Mouse (Mus musculus) hematopoietic stem cell, adult 5-6 weeks (primary cell): Measurements from ENCODE around the gene Gabrb2. TPM values are rescaled to one million over a fixed set of nuclear protein-coding genes. Genes with fewer than 3 reads are reported as not detected.

ENCODE experiments used
- ATAC-seq, 2 experiments: fragments of 125-278 bp in 1 of 2; replicated peaks in 1 of 2; 2 replicates each; pipeline ENCODE4 v1.8.0; 2016 to 2017; ENCODE audit warnings: inconsistent platforms in 2 of 2, mild to moderate bottlenecking in 2 of 2, moderate number of reproducible peaks in 2 of 2, low read depth in 1 of 2, moderate TSS enrichment in 1 of 2; ENCODE audit not compliant: low FRiP score in 2 of 2, poor library complexity in 2 of 2, severe bottlenecking in 2 of 2, insufficient read depth in 1 of 2, low TSS enrichment in 1 of 2
- total RNA-seq: library from RNA; stranded (forward); fragments of 172-1452, 232-1000 nt; gene quantifications from 2 replicates; pipeline ENCODE4 v1.2.3, GENCODE M21; 2017

Gabrb2 gene
- total RNA-seq, 1 experiment from 2014 or later = not detected

DNA sequence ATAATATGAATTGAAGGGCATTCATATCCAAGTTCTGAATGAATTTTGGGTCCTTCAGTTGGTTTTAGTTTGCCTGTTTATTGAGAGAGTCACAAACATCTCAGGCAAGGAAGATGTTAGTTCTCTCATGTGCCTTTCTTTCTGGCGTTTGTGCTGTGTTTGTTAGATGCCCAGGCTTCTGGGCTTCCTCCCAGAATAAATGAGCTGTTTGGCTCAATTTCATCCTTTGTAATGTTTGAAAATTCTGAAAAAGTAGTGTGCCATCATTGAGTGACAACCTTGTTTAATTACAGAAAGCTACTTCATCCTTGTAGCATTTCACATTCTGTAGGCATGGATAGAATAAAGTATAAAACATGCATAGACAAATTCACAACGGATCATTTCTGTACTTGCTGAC, 85.9 kb downstream of the Gabrb2 start:
- no peak for ATAC-seq

DNA sequence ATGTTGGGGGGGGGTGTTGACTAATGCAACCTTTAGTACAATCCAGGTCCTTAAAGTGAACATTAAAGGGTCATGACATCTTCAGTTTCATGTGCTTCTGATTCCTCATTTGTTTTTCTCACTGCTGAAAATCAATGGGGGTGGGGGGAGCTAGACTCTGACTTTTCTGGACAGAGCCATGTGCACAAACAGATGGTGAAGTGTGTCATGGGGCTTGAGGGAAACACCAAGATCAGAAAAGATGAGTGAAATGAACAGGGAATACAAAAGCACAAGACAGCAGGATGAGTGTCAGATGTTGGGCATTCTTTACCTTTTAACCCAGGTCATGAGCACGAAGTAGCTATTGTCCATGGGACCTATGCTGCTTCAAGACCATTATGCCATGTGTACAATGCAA, 86.4 kb downstream of the Gabrb2 start:
- ATAC-seq = no peak

DNA sequence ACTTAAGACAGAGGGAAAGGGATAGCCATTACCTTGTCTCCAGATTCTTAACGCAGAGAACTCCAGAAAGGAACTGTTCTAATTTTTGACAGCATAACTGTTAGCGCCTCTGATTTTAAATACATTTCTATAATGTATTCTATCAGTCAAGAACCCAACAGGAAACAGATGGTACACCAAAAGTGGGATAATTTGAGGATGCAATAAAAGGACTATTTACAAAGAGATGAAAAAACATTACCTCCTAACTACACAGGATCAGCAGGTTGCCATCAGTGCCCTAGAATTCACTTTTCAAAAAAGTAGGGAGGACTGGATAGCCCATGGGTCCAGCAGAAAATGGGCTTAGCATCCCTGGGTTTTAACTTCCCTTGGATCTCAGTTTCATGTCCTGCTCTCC, 102.4 kb downstream of the Gabrb2 start:
- no peak for ATAC-seq

DNA sequence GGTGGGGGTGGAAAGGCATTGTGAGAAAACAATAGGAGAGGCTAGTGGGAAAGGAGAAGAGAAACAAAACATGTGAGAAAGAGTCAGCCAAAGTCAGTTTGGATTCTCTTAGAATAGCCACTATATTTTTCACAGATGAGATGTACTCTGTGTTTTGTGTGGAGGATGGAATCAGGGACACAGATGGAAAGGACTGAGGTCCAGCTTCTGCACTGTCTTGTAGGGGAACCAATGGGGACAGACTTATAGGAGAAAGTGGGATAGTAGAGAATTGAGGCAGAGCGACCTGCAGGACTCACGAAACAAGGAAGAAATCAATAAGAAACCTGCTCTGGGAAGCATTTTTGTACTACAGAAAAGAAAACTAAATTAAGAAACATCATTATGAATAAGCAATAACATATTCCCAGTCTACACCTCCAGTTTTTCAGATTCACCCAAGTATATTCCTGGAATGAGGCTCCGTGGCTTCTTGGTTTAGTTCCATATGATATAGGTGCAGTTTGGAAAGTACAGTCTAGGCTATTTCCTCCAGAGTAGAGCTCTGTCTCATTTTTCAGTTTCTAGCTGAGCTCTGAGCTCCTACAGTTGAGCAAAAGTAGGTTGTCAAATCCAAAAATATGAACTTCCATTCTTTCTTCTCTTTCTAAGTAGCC, 108.8 kb downstream of the Gabrb2 start:
- no peak for ATAC-seq

DNA sequence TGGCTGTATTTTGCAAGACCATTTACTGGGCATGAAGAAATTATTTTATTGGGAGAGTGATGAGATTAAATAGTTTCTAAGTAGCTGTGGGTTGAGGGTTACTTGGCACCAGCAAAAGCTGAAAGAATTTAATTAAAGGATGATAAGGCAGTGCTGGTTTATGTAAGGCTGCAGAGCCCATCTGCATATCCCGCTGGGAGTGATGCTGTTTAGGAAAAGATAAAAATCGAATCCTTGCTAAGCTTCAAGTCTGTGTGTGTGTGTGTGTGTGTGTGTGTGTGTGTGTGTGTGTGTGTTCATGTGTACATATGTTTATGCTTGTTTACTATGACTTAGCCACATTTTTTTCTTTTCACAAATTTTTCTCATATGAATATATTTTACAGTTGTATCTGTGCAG, 113.0 kb downstream of the Gabrb2 start:
- no peak for ATAC-seq

DNA sequence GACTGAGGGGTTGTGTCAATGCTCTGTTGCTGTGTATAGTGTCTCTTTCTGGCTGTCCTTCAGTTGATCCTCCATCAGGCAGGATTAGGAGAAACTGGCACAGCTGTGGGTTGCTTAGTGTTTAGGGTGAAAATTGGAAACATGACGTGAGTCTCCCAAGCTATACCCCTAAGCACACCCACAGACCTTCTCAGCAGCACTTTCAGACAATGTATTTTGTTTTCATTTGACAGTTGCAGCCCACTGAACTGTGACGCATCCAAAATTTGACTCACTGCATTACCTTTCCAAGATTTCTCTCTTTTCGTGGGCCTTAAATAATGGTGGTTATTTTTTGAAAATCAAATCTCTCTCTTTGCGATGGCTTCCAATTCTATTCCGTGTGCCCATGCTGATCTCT, 115.7 kb downstream of the Gabrb2 start:
- no peak for ATAC-seq

DNA sequence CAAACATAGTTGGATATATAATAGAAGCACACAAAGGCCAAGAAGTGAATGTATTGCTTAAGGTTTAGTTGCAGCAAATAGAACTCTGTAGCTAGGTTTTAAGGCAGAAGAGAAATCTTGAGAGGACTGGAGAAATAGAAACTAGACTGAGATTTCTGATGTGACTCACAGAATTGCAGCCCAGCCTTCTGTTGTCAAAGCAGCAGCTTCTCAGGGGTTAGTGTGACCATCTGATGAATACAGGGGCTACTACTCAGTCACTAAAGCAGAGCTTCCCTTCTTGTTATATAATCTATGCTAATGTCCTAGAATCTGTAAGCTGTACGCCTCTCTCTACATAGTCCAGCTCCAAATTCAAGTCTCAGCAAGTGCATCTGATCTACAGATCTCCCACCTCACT, 116.3 kb downstream of the Gabrb2 start:
- no peak for ATAC-seq

DNA sequence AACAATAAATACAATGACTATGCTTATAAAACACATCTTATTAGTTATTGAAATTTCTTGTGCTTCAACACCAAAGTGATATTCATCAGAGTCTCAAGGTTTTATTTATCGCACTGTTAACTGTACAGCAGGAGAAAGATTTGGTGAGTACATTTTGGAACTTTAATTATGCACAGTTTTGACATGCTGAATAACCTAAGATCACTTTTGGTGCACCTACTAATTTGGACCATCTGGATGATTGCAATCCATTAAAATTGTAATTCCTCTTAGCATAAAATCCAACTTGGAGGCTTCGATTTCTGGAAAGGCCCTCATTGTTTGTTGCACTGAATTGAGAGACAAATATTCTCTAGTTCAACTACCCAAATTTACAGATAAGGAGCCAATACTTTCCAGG, 123.3 kb downstream of the Gabrb2 start:
- no peak for ATAC-seq

DNA sequence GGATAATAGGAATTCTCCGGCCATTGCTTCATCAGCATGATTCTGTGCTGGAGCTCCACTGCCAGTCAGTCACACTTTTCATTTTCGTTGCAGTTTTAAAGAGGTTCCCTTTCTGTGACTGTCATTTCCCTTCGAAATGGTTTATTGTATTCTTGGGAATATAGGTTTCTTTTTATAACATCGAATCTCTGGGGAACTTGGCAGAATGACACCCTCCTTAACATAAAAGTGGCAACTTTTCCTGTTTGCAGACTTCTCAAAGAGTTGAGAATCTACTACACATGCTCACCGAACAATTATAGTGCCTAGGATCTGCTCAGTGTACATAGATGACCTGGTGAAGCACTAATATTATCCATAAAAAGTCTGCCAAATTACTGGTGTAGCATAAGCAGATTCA, 146.5 kb downstream of the Gabrb2 start:
- ATAC-seq = no peak

DNA sequence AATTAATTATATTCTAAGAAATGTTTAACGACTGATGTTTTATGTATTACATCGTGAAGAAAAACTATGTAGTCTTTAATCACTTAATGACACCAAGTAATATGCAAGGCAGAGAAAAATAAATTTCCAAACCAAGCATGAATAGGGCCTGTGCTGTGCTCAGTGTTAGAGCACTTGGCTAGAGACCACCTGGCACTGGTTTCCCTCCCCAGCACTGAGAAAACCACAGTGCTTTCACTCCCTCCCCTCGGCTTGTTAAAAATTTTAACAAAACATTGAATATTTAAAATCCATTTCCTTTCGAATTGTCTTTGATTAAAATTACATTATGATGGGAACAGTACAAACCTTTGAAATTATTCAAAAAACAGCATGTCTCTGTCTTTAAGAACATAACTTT, 151.9 kb downstream of the Gabrb2 start:
- ATAC-seq = no peak

DNA sequence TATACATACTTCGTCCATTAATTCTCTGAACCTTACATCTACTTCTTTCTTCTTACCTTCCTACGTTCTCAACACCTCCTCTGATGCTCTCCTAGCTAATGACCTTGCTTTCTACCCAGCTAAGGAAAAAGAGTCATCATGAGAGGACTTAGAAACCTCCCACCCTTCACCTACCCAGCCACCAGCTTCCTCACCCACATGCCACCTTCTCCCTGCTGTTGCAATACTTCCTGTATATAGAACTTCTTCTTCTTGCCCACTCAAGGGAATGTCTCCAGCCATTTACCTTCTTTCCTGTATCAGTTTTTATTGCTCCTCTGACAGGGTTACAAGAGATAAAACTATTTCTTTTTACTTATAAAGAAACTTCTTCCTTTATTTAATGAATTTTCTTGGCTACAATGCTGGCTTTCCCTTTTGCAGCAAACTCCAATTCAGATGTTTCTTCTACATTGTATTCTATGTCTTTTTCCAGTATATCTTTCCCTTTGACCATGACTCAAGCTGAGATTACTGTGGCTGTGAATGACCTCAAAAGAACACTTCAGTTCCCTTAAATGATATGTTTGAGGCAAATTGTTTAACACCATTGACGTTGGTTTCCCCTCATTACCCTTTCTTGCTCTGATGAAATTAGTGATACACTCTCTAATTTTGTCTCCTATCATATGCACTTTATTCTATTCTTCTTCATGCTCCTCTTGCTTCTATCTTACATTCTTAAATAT, 155.8 kb downstream of the Gabrb2 start:
- ATAC-seq = no peak

DNA sequence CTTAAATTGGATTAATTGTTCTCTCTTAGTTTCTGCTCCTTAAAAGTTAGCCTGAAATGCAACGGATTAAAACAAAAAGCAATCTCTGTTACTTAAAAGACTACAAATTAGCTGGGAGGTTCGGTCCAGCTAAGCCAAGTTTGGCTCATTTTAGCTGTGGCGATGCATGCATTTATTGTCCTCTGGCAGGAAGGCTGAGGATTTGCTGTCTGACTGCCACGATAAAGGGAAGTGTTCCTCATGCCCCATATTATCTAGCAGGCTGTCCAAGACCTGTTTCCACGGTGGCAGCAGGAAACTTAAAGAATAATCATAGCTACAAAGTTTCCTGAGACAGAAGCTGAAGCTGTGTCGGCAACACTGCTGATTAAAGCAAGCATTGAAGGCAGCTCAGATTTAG, 160.2 kb downstream of the Gabrb2 start:
- ATAC-seq = no peak

DNA sequence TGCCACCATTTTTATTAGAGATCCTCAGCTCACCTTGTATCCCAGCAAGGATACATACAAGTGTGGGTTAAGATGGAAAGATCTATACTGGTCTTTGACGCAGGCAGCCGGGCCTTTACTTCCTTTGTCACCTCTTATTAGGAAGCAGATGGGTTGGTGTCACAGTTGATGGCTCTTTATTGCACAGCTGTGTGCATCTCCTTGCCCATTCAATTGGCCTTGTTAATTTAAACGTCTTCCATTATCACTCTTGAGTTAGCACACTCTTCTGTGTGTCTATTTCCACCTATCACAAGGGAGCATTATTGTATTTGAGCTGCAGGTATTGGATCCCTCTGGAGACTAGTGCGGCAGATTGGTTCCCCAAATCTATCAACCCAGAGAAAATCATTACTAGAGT, 161.6 kb downstream of the Gabrb2 start:
- no peak for ATAC-seq

DNA sequence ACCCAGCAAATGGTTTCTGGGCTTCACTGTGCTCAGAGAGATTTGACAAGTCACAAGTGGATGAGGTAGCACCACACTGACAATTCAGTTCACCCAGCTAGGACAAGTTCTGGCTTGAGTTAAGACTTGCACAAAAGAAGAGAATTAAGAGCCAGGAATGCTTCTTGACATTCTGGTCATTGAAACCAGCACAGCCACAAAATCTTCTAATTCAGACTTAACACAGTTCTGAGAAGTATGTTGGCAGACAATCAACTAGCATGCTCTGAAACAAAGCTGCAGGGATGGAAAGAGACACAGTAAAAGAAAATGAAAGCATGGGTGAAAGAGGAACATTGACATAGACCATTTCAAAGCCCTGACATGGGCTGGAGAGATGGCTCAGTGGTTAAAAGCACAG, 162.2 kb downstream of the Gabrb2 start:
- no peak for ATAC-seq

DNA sequence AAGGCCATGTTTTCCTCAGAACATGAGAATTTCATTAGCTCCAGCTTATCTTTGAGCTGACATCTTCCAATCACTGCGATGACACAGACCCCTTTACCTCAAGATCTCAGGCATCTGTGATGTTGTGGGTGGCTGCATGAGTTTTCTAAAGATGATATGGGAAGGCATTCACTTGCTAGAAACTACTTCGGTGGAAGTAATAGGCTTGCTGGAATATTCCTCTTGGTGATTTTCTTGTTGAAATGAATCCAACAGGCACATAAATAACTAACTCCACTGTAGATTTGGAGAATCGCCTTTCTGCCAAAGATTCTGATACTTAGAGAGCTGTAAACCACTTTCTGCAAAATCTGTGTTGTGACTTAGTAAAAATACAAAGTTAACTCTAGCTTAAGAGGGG, 172.9 kb downstream of the Gabrb2 start:
- no peak for ATAC-seq

DNA sequence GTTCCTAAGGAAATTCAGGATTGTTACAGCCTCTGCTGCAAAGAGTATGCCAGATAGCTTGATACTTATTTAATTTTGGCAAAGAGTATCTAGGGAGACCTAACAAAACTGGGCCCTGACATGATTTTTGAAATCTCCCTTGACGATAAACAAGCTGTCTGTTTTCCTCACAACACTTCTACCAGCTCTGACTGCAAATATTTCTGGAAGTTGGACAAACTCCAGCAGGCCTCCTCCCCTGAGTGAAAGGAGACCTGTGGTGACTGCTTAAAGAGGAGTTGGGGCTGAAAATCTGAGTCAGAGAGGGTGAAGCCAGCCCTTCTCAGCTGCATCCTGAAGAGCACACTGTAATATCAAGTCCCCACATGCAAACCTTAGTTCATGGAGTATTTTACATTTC, 186.7 kb downstream of the Gabrb2 start:
- no peak for ATAC-seq

DNA sequence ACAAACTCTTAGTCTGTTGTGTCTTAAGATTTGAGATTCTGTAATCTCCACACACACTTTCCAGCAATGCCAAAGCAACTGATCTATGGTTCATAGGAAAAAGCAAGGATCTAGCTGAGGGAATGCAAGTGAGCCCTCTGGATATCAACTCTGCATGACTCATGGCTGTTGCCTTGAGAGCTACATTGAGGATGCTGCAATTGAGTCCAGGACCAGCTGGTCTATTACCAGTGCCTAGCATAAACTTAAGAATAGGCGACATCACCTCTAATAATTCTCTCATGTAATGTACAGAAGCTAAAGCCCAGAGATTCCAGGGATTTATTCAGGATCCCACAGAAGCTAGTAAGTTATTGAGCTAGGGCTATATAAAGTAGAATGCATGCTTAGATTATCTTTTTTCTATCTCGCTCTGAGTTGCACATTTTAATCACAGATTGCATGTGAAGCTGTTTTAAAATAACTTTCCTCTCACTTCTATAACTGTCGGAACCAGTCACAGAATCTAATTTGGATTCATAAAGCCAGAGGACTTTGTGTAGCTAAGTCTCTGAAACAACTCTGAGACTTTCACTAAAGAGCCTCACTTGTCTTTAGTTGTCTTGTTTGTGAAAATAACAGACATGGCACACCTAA, 189.7 kb downstream of the Gabrb2 start:
- ATAC-seq = no peak

DNA sequence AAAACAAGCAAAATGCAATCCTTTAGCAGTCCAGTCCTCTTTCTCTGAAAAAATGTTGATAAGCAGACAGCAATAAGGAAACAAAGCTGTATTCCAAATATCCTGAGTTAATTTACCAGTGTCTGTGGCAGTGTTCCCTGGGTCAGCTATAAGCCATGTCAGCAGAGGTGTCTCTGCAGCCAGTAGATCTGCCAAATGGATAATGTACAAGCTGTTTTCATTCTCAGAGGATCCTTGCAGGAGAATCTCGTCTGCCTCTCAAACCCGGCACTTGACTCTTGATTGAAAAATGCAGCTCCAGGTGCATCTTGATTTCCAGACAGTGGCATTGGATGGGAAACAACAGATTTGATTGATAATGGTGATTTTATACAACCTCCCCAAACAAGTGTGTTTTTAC, 198.6 kb downstream of the Gabrb2 start:
- ATAC-seq = no peak

DNA sequence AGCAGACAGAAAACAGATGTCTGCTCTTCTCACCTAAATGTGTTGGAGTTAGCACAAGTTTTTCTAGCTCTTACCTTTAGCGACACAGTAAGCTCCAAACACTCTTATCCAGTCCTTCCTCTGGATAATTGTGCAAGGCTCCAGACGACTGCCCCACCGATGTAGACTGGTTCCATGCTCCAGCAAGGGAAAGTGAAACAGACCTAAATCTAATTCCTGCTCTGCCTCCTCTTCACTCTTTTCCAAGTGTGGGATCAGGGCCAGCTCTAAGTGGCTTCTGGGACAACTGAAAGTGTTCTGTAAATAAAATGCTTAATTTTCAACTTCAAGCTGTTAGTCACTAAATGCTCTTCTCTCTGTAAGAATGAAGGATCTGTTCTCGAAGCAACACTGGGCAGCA, 201.6 kb downstream of the Gabrb2 start:
- ATAC-seq = no peak
